Mouse (Mus musculus) urinary bladder, postnatal 10 days (tissue): ENCODE data around the gene Anxa11.
"Not testable (repeated sequence)": the region's sequence is repeated elsewhere in the genome, so short reads cannot be mapped to it uniquely, and the experiment has no call there.

Source experiments
- DNase-seq: peaks from one replicate; pipeline ENCODE4 v3.0.0; 2022; ENCODE audit warnings: low spot score

Gene Anxa11

GRCm38 (mm10) chr14:25841579-25841978 is 377 bp upstream of the Anxa11 start:
- no peak for DNase-seq

GRCm38 (mm10) chr14:25842688-25843003 is 690 bp downstream of the Anxa11 start:
- no peak for DNase-seq

GRCm38 (mm10) chr14:25844372-25844771 is 2.4 kb downstream of the Anxa11 start:
- DNase-seq = no peak

- DNase-seq = no peak
These were observed 4.0 kb downstream of the Anxa11 start for GRCm38 (mm10) chr14:25845832-25846383.

- DNase-seq = no peak
These were observed 4.6 kb downstream of the Anxa11 start for GRCm38 (mm10) chr14:25846516-25846915.

GRCm38 (mm10) chr14:25847660-25848059 is 5.7 kb downstream of the Anxa11 start:
- no peak for DNase-seq

- no peak for DNase-seq
These were observed 6.3 kb downstream of the Anxa11 start for GRCm38 (mm10) chr14:25848237-25848636.

- DNase-seq = not testable (repeated sequence)
These were observed 6.8 kb downstream of the Anxa11 start for GRCm38 (mm10) chr14:25848708-25849107.

GRCm38 (mm10) chr14:25850433-25850832 is 8.5 kb downstream of the Anxa11 start:
- DNase-seq = no peak

- DNase-seq = no peak
These were observed 9.2 kb downstream of the Anxa11 start for GRCm38 (mm10) chr14:25851189-25851588.

- DNase-seq = no peak
These were observed 10.2 kb downstream of the Anxa11 start for GRCm38 (mm10) chr14:25852121-25852561.

- no peak for DNase-seq
These were observed 11.3 kb downstream of the Anxa11 start for GRCm38 (mm10) chr14:25853295-25853694.

GRCm38 (mm10) chr14:25853717-25854452 is 11.9 kb downstream of the Anxa11 start:
- DNase-seq = no peak

- no peak for DNase-seq
These were observed 13.4 kb downstream of the Anxa11 start for GRCm38 (mm10) chr14:25855241-25855885.

GRCm38 (mm10) chr14:25857168-25857621 is 15.2 kb downstream of the Anxa11 start:
- no peak for DNase-seq

- DNase-seq = no peak
These were observed 16.0 kb downstream of the Anxa11 start for GRCm38 (mm10) chr14:25857940-25858339.

GRCm38 (mm10) chr14:25861771-25862530 is 20.0 kb downstream of the Anxa11 start:
- no peak for DNase-seq

- DNase-seq = no peak
These were observed 21.8 kb downstream of the Anxa11 start for GRCm38 (mm10) chr14:25863721-25864120.

GRCm38 (mm10) chr14:25865251-25865650 is 23.3 kb downstream of the Anxa11 start:
- no peak for DNase-seq

GRCm38 (mm10) chr14:25866384-25866783 is 24.4 kb downstream of the Anxa11 start:
- no peak for DNase-seq

- no peak for DNase-seq
These were observed 24.9 kb downstream of the Anxa11 start for GRCm38 (mm10) chr14:25866832-25867231.

GRCm38 (mm10) chr14:25867834-25868233 is 25.9 kb downstream of the Anxa11 start:
- DNase-seq = no peak

- no peak for DNase-seq
These were observed 26.8 kb downstream of the Anxa11 start for GRCm38 (mm10) chr14:25868706-25869105.
